Mouse (Mus musculus) embryonic facial prominence, embryonic 10.5 days (tissue): ENCODE measurements around the gene Faf2. TPM values are rescaled to one million over a fixed set of nuclear protein-coding genes. Genes with fewer than 3 reads are reported as not detected.
"Not testable (repeated sequence)": the region's sequence is repeated elsewhere in the genome, so short reads cannot be mapped to it uniquely, and the experiment has no call there.

Experiments used
- DNase-seq: peaks from one replicate; pipeline ENCODE4 v3.0.0-alpha.2; 2017; ENCODE audit warnings: low spot score
- H3K27ac ChIP-seq: fragments of 300-500 bp; sonication (generic); replicated peaks from 2 replicates; pipeline ENCODE4 v1.5.1; 2016; ENCODE audit warnings: mild to moderate bottlenecking
- H3K27me3 ChIP-seq: fragments of 300-500 bp; sonication (generic); replicated peaks from 2 replicates; pipeline ENCODE4 v1.6.1; 2016; ENCODE audit warnings: low read depth, mild to moderate bottlenecking; ENCODE audit not compliant: poor library complexity, severe bottlenecking
- H3K36me3 ChIP-seq: fragments of 300-500 bp; sonication (generic); replicated peaks from 2 replicates; pipeline ENCODE4 v1.6.1; 2016; ENCODE audit warnings: mild to moderate bottlenecking, moderate library complexity
- H3K4me1 ChIP-seq: fragments of 300-500 bp; sonication (generic); 2 replicates; pipeline ENCODE4 v1.6.1; 2016
- H3K4me3 ChIP-seq: fragments of 300-500 bp; sonication (generic); 2 replicates; pipeline ENCODE4 v1.5.1; 2016; ENCODE audit warnings: mild to moderate bottlenecking, moderate library complexity
- H3K9me3 ChIP-seq: fragments of 300-500 bp; sonication (generic); 2 replicates; pipeline ENCODE4 v1.6.1; 2016; ENCODE audit warnings: mild to moderate bottlenecking
- WGBS: fragments of 180-500 bp; shearing (Covaris S2); methylation state at CpG from one replicate; pipeline ENCODE4 v1.1.7; 2016; 5-methylcytosine and 5-hydroxymethylcytosine counted together
- polyA plus RNA-seq: library from polyadenylated mRNA; unstranded; fragments of >200 nt; fragmentation: Nextera tagmentation; extraction: Ambion mirVana; gene quantifications from 2 replicates; pipeline ENCODE4 v1.2.1, GENCODE M21; 2016

Gene Faf2
- polyA plus RNA-seq, 1 experiment from 2014 or later: 86.7 TPM

DNA sequence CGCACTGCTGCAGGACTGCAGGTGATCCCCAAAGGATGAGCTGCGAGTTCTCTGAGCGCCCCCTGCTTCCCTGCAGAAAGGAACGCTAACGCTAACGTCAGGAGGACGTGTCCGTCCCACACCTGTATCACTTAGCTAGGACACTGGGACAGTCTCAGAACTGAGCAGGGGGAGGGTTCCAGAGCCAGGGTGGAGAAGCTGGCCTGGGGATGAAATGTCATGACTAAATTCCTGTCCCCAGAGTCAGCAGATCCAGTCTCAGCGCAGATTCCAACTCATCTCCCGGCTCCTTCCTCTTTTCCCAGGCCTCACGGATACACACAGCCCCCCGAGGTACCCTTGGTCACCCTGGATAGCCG is 11.0 kb upstream of the Faf2 start:
- Histone ChIP-seq H3K27me3 (peaks cover 43% of the 10 kb centered on the region), H3K9me3 (no peaks in the 10 kb centered on the region), H3K4me3 (peak overlapping the region; percentile 75), H3K4me1 (peaks cover 23% of the 10 kb centered on the region), H3K36me3 (no peaks in the 10 kb centered on the region), H3K27ac (peak overlapping the region; percentile 77)
- DNase-seq: no peak
- 6% methylated on average over 13 of the region's 13 CpGs for WGBS

DNA sequence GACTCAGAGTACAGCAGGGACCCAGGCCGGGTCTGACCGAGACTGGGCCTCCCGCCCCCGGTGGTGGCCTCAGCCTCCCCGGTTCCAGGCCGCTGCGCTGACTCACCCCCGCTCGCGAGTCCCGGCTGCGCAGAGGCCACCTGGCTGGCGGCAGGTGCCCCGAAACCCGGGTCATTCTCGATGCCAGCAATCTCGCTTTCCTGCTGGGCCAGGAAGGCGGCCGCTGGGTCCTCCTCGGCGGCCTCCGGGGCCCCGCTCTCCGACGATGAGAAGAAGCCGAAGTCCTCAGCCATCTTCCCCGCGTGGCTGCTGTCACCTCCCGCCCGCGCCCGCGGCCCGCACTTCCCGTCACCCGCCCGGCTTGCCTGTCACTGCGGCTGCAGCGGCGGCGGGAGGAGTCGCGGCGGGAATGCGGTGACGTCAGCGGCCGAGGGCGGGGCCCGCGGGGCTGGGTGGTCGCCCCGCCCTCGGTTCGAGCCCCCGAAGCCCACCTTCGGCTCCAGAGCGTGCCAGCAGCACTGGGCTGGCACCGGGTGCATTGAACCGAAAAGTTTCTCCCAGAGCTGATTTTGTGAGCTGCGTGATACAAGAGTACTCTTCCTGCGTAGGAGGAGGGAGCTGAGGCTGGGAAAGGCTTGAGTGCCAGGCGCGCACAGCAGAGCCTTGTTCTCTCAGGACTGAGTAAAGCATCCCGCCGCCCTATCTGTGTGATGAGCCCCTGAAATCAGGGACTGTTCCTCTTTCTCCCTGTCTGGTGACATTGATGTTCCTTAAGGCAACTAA is 10.4 kb upstream of the Faf2 start, which contains the start of gene Cltb:
Cltb (minus strand) TSS at position 373 of the 783 bp plus-strand sequence.
- H3K36me3 ChIP-seq: no peaks in the 10 kb centered on the region
- H3K27me3 ChIP-seq: peaks cover 42% of the 10 kb centered on the region
- peak; percentile 88 for DNase-seq
- under 1% methylated on average over 66 of the region's 66 CpGs for WGBS
- no peaks in the 10 kb centered on the region for H3K9me3 ChIP-seq
- H3K4me1 ChIP-seq: peaks cover 23% of the 10 kb centered on the region
- H3K4me3 ChIP-seq: peak within 1 kb of the TSS; percentile 75
- peak within 1 kb of the TSS; percentile 77 for H3K27ac ChIP-seq

DNA sequence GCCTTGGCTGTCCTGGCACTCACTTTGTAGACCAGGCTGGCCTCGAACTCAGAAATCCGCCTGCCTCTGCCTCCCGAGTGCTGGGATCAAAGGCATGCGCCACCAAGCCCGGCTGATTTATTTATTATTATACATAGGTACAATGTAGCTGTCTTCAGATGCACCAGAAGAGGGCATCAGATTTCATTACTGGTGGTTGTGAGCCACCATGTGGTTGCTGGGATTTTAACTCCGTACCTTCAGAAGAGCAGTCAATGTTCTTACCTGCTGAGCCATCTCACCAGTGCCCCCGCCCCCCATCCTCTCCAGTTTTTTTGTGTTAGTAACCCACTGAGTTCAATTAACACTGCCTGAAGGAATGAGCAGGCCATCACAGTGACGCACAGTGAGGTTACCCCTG is 8.4 kb upstream of the Faf2 start:
- peaks cover 32% of the 10 kb centered on the region for H3K27me3 ChIP-seq

DNA sequence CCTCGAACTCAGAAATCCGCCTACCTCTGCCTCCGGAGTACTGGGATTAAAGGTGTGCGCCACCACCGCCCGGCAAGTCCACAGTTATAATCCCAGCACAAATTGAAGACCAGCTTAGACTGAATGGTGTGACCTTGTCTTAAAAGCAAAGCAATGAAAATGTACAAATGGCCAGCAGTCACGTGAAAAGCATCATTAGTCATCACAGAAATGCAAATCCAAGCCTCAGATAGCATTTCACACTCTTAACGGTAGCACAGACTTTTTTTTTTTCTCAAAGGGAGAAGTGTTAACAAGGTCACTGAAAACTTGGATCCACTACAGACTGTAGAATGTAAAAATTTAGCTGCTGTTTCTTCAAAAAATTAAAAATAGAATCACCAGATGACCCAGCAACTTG is 5.3 kb upstream of the Faf2 start:
- no peak overlapping the region for H3K27ac ChIP-seq
- peaks cover 7% of the 10 kb centered on the region for H3K4me1 ChIP-seq
- H3K9me3 ChIP-seq: no peaks in the 10 kb centered on the region
- H3K36me3 ChIP-seq: no peaks in the 10 kb centered on the region
- 83% methylated on average over 8 of the region's 8 CpGs for WGBS
- no peak overlapping the region for H3K4me3 ChIP-seq
- DNase-seq: no peak
- peaks cover 3% of the 10 kb centered on the region; the same call in 1 of the 2 replicates for H3K27me3 ChIP-seq

More for the DNA sequence above, 8.4 kb upstream of the Faf2 start:
- not testable (repeated sequence) for H3K36me3 ChIP-seq, H3K27ac ChIP-seq, H3K9me3 ChIP-seq, H3K4me3 ChIP-seq, DNase-seq
- 88% methylated on average over 8 of the region's 8 CpGs for WGBS
- H3K4me1 ChIP-seq: peaks cover 26% of the 10 kb centered on the region

DNA sequence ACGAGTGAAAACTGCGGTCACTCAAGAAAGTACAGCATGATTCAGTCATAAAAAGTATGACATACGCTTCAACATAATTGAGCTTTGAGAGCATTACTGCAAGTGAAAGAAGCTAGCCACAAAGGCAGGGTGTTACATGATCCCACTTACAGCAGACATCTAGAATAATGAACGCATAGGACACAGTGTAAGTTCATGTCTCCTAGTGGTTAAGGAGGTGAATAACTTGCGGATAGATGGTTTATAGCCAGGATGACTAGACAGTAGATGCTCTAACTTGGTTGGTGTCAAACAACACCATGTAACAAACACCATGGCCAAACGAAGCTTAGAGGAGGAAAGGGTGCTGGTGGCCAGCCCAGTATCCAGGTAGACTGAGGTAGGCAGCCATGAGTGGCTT is 4.6 kb upstream of the Faf2 start:
- no peaks in the 10 kb centered on the region for H3K9me3 ChIP-seq
- WGBS: 68% methylated on average over 6 of the region's 6 CpGs
- no peak for DNase-seq

DNA sequence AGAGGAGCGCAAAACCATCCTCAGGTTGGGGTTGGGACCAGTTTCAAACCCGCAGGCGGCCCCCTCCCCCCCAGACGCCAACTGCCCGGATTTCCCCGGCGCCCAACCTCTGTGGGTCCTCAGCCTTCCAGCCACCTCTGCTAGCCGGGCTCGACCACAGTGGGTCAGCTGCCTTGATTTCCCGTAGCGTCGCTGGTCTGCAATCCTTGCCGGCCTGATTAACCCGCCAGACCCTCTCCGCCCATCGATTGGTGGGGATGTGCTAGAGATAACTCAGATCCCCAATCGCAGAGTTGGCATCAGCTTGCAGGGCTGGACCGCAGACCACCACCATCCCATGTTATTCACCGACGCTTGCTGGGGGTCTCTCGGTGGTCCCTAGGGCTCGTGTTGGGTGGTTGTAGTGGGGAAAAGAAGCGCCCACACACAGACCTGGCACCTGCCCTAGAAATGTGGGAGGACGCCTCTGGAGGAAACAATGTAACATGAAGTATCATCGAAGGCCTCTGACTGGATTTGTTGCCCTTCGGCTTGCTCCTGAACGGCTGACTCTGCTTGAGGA is 457 bp downstream of the Faf2 start:
- Histone ChIP-seq H3K4me1 (peaks cover 16% of the 10 kb centered on the region), H3K27me3 (0 out of 2 replicates have a peak, but pooled peaks cover 3% of the 10 kb centered on the region), H3K27ac (peak overlapping the region; percentile 97), H3K9me3 (no peaks in the 10 kb centered on the region), H3K4me3 (peak overlapping the region; percentile 89), H3K36me3 (peaks cover 21% of the 10 kb centered on the region)
- 2% methylated on average over 27 of the region's 27 CpGs for WGBS
- DNase-seq: peak; percentile 51

More for the DNA sequence above, 4.6 kb upstream of the Faf2 start:
- no peak overlapping the region for H3K4me3 ChIP-seq
- H3K4me1 ChIP-seq: 0 out of 2 replicates have a peak, but pooled peaks cover 3% of the 10 kb centered on the region
- no peak overlapping the region for H3K27ac ChIP-seq
- H3K36me3 ChIP-seq: no peaks in the 10 kb centered on the region
- H3K27me3 ChIP-seq: 0 out of 2 replicates have a peak, but pooled peaks cover 3% of the 10 kb centered on the region

DNA sequence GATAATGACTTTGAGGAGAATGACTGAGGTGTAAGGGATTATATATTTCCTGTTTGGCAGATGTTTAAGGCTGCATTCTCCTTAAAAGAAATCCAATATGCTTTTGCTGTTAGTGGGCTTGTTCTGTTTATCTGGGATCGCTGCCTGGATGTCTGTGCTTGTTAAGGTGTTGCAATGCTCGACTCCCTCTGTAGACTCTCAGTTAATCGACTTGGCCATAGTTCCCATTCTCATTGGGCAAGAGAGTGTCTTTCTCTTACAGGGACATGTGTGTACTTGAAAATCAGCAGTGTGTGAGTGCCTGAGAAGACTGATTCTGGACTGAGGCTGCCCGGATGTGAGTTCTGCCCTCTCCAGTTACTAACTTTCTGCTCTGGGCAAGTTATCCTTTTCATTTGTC is 7.5 kb downstream of the Faf2 start:
- H3K9me3 ChIP-seq: no peaks in the 10 kb centered on the region
- peaks cover 61% of the 10 kb centered on the region for H3K36me3 ChIP-seq
- H3K4me3 ChIP-seq: no peak overlapping the region
- DNase-seq: no peak
- no peaks in the 10 kb centered on the region for H3K4me1 ChIP-seq
- no peaks in the 10 kb centered on the region for H3K27me3 ChIP-seq
- 90% methylated on average over 4 of the region's 4 CpGs for WGBS
- no peak overlapping the region for H3K27ac ChIP-seq

DNA sequence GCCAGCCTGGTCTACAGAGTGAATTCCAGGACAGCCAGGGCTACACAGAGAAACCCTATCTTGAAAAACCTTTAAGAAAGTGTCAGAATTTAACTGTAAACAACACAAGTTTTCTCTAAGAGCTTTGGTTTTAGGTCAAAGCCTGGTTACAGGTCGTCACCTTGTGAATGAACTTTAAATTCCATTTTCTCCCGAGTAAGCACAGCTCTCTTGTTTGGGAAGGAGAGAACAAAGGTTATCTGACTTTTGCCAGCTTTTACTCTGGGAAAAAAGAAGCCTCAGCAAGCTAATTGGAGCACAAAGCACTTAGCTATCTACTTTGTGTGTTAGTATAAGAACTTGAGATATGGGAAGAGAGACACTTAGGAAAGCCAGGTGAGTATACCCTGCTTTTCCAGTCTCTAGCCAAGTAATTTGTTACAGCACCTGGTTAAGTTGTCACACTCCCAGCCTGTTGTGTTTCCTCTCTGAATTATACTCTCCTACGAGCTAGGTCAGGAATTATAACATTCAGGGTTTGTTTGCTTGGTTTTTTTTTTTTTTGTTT is 11.2 kb downstream of the Faf2 start:
- 81% methylated on average over 3 of the region's 3 CpGs for WGBS
- H3K4me1 ChIP-seq: no peaks in the 10 kb centered on the region
- H3K36me3 ChIP-seq: peaks cover 69% of the 10 kb centered on the region
- no peaks in the 10 kb centered on the region for H3K27me3 ChIP-seq
- no peak for DNase-seq
- no peak overlapping the region for H3K4me3 ChIP-seq
- no peak overlapping the region for H3K27ac ChIP-seq
- H3K9me3 ChIP-seq: no peaks in the 10 kb centered on the region

DNA sequence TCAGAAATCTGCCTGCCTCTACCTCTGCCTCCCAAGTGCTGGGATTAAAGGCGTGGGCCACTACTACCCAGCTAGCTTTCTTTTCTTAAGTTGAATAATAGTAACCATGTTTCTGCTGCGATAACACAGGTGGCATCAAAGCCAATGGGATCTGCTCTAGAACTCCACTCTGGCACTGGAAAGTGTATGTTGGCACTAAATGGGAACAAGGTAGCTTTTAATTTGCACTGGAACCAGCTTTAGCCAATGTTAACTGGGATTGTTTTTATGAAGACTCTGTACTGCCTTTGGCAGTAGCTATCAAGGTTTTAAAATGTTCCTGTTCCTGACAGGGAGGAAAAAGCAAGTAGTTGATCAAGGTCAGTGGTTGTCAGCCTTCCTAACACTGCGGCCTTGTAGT is 13.4 kb downstream of the Faf2 start:
- H3K27me3 ChIP-seq: no peaks in the 10 kb centered on the region
- DNase-seq: no peak
- H3K4me3 ChIP-seq: no peak overlapping the region
- H3K4me1 ChIP-seq: no peaks in the 10 kb centered on the region
- WGBS: 98% methylated on average over 3 of the region's 3 CpGs
- peaks cover 81% of the 10 kb centered on the region for H3K36me3 ChIP-seq
- no peak overlapping the region for H3K27ac ChIP-seq
- H3K9me3 ChIP-seq: no peaks in the 10 kb centered on the region

DNA sequence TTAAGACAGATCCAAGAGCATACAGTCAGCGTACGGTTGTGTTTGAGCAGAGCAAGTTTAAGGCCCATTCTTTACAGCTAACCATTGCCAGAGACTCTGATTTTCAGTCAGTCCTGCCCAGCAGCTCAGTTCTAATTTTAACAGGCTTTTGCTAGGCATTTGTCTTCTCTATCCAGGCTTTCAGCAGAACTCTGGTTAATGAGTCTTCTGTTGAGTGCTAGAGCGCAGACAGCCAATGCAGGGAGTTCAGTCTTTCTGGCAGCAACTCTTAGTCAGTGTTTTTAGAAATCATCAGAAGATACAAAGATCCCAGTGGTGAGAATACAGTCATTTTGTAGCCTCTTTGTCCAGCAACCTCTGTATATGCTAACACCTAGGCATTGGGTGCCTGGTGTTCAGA is 28.9 kb downstream of the Faf2 start:
- H3K36me3 ChIP-seq: peaks cover 100% of the 10 kb centered on the region
- H3K27me3 ChIP-seq: no peaks in the 10 kb centered on the region
- 96% methylated on average over 3 of the region's 3 CpGs for WGBS
- H3K4me1 ChIP-seq: no peaks in the 10 kb centered on the region
- no peak for DNase-seq
- H3K9me3 ChIP-seq: no peaks in the 10 kb centered on the region
- H3K4me3 ChIP-seq: no peak overlapping the region
- no peak overlapping the region for H3K27ac ChIP-seq

DNA sequence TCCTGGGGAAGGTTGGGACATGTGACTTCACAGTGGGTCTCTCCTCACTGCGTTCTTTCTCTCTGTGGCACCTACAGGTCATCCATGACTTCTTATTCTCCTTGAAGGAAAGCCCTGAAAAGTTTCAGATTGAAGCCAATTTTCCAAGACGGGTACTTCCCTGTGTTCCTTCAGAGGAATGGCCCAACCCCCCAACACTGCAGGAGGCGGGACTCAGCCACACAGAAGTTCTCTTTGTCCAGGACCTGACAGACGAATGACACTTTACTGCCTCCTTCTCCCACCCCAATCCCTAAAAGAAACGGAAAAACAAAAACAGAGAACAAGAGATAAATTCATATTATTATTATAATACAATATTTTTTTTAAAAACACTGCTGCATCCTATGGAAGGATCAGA is 39.3 kb downstream of the Faf2 start:
- Histone ChIP-seq H3K36me3 (peaks cover 96% of the 10 kb centered on the region), H3K27me3 (no peaks in the 10 kb centered on the region), H3K4me1 (no peaks in the 10 kb centered on the region), H3K9me3 (no peaks in the 10 kb centered on the region), H3K27ac (no peak overlapping the region), H3K4me3 (no peak overlapping the region)
- DNase-seq: no peak
- WGBS: 56% methylated on average over 5 of the region's 5 CpGs

DNA sequence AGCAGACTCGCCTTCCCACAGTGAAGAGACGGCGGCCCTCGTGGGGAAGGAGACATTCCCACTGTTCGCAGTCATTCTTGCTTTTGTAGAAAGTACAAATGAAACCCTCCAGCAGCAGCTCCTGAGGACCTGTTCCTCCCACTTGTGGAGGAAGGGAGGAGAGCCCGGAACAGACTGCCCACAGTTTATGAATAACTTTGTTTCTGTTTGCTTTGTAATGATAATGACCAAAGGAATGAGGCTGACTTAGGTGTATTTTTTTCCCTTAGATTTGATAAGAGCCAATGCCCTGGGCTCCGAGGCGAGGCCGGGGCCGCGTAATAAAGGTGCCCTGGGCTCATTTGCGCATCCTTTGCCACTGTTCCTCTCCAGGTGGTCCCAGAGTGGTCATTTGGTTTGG is 39.8 kb downstream of the Faf2 start:
- H3K27ac ChIP-seq: no peak overlapping the region
- no peak for DNase-seq
- H3K4me3 ChIP-seq: no peak overlapping the region
- no peaks in the 10 kb centered on the region for H3K9me3 ChIP-seq
- 90% methylated on average over 12 of the region's 12 CpGs for WGBS
- no peaks in the 10 kb centered on the region for H3K4me1 ChIP-seq
- H3K27me3 ChIP-seq: no peaks in the 10 kb centered on the region
- peaks cover 96% of the 10 kb centered on the region for H3K36me3 ChIP-seq

DNA sequence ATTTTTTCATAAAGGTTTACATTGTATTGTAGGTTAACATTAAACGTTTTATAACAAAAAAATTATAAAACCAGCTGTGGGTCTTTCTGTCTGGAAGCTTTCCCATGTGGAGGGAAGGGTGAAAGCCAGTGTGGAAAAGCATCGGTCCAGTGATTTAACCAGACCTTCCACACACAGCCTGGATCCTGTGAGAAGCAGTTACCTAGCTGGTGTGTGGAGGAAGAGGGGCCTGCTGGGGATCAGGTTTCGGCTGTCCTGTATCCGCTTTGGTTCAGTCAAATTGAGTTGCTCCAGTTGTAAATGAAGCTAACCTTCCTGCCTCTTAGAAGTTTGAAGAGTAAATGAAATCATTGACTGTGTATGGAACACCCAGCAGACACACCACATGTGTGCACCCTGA is 42.4 kb downstream of the Faf2 start:
- 83% methylated on average over 4 of the region's 4 CpGs for WGBS
- H3K9me3 ChIP-seq: no peaks in the 10 kb centered on the region
- H3K4me3 ChIP-seq: no peak overlapping the region
- no peaks in the 10 kb centered on the region for H3K27me3 ChIP-seq
- no peak for DNase-seq
- H3K36me3 ChIP-seq: peaks cover 93% of the 10 kb centered on the region
- no peak overlapping the region for H3K27ac ChIP-seq
- no peaks in the 10 kb centered on the region for H3K4me1 ChIP-seq
